Mouse (Mus musculus): ENCODE data around the gene Apoa1.

DNA sequence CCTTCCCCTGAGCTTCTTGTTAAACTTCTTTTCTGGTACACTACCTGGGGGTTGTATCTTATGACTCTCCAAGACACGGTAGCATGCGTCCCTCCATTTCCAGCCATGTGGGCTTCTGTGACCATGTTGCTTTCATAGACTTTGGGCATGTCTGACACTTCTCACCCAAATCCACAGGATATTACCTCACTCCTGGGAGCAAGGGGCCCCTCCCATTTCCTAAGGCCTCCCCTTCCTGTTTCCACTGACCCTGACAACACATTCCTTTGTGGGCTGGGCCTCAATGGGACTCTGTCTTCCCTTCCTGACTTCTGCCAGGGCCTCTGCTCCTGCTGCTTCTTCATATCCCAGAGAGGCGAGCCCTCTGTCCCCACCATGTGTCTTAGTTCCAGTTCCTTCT lies 29.2 kb downstream of the Apoa1 start:
- TF ChIP-seq CTCF (IDR thresholded peaks at IDR 0.05; ENCODE audit: borderline replicate concordance, insufficient read depth, low read depth, low read length) (no peak), POLR2A (IDR thresholded peaks at IDR 0.05; ENCODE audit: borderline replicate concordance, insufficient read depth, low read length) (no peak)

Measured in cerebellum, adult 2 months (tissue).